Mouse (Mus musculus) hindbrain, postnatal 0 days (tissue): Measurements from ENCODE around the gene Ppil1. TPM values are rescaled to one million over a fixed set of nuclear protein-coding genes. Genes with fewer than 3 reads are reported as not detected.

Experiments used
- ATAC-seq: fragments of 200-750 bp; cut with Nextera tagmentation; 2 replicates; pipeline ENCODE4 v1.8.0; 2017; ENCODE audit warnings: mild to moderate bottlenecking, moderate TSS enrichment, moderate library complexity
- DNase-seq: peaks from one replicate; pipeline ENCODE4 v3.0.0-alpha.2; 2015; ENCODE audit warnings: low spot score
- H3K27ac ChIP-seq: fragments of 300-500 bp; sonication (generic); 2 replicates; pipeline ENCODE4 v1.5.1; 2014; ENCODE audit warnings: mild to moderate bottlenecking
- H3K27me3 ChIP-seq: fragments of 300-500 bp; sonication (generic); 2 replicates; pipeline ENCODE4 v1.6.1; 2014; ENCODE audit warnings: low read length, mixed read lengths; ENCODE audit not compliant: insufficient read depth
- H3K36me3 ChIP-seq: fragments of 300-500 bp; sonication (generic); 2 replicates; pipeline ENCODE4 v1.6.1; 2014; ENCODE audit warnings: low read length, mixed read lengths; ENCODE audit not compliant: insufficient read depth
- H3K4me1 ChIP-seq: fragments of 300-500 bp; sonication (generic); 2 replicates; pipeline ENCODE4 v1.6.1; 2014; ENCODE audit warnings: antibody characterized with exemption, low read length, mixed read lengths; ENCODE audit not compliant: insufficient read depth
- H3K4me2 ChIP-seq: fragments of 300-500 bp; sonication (generic); 2 replicates; pipeline ENCODE4 v1.6.1; 2014; ENCODE audit warnings: low read depth, mild to moderate bottlenecking, low read length, moderate library complexity, mixed read lengths
- H3K4me3 ChIP-seq: fragments of 300-500 bp; sonication (generic); 2 replicates; pipeline ENCODE4 v1.5.1; 2014; ENCODE audit warnings: low read length
- H3K9ac ChIP-seq: fragments of 300-500 bp; sonication (generic); replicated peaks from 2 replicates; pipeline ENCODE4 v1.6.1; 2014; ENCODE audit warnings: mild to moderate bottlenecking, low read length, moderate library complexity, mixed read lengths
- H3K9me3 ChIP-seq: fragments of 300-500 bp; sonication (generic); 2 replicates; pipeline ENCODE4 v1.6.1; 2016; ENCODE audit warnings: low read length, mixed read lengths
- CTCF ChIP-seq: IDR thresholded peaks from 2 replicates; pipeline ENCODE4 v1.5.1; 2016; ENCODE audit warnings: antibody characterized with exemption, control low read depth, low read depth
- WGBS: fragments of 180-500 bp; shearing (Covaris S2); extraction: QIAGEN DNeasy Blood & Tissue Kit; methylation state at CpG from one replicate; pipeline ENCODE4 v1.1.7; 2014; 5-methylcytosine and 5-hydroxymethylcytosine counted together
- polyA plus RNA-seq: library from polyadenylated mRNA; unstranded; fragments of >200 nt; fragmentation: Nextera tagmentation; extraction: Ambion mirVana; gene quantifications from 2 replicates; pipeline ENCODE4 v1.2.1, GENCODE M21; 2015
- total RNA-seq: library from RNA; depleted of rRNA; stranded (reverse); fragments of >200 nt; gene quantifications from 2 replicates; pipeline ENCODE4 v1.2.3, GENCODE M21; 2014

Ppil1 gene
- total and polyA plus RNA-seq, 2 experiments from 2014 or later, result 81.4 to 87.7 TPM

DNA sequence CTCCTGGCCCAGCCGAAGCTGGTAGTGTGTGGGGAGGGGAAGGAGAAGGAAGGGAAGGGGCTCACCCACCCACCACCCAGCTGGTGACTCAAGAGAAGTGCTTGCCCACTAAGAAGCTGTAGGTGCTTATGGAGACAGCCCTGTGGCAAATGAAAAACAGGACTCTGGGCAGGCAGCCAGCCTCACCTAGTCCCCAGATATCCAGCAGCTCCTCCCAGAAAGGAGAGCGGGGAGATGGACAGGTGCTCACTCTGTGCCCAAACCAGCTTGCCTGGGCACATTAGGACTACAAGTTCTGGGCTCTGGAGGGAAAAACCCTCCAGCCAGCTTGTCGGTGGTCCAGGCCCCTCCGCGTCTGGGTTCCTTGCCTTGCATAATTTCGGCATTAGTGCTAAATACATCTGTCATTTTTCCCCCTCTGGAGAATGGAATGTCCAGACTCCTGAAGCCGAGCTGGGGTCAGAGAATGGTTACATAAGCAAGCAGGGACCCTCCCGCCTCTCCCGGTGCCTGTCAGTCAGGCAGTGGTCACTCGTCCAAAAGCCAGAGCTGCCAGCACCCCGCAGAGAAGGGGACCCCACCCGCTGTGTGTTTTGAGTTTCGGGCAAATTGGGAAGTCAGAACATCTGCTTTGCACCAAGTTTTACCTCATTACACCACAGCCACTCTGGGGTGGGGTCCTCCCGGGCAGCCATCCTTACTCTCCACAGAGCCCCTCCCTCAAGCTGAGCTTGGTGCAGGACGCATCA, 41.2 kb upstream of the Ppil1 start:
- ATAC-seq (no peak), DNase-seq (peak; percentile 27)
- no peaks in the 10 kb centered on the region for H3K9me3 ChIP-seq
- H3K9ac ChIP-seq, result no peak overlapping the region
- H3K27ac ChIP-seq, result peak overlapping the region; percentile 32; the same call in 1 of the 2 replicates
- 24% methylated on average over 15 of the region's 15 CpGs for WGBS
- H3K4me1 ChIP-seq, result peaks cover 7% of the 10 kb centered on the region; the same call in 1 of the 2 replicates
- H3K4me3 ChIP-seq, result no peak overlapping the region
- H3K4me2 ChIP-seq, result no peak overlapping the region
- no peaks in the 10 kb centered on the region for H3K27me3 ChIP-seq
- peaks cover 10% of the 10 kb centered on the region; the same call in 1 of the 2 replicates for H3K36me3 ChIP-seq
- no peak for TF ChIP-seq CTCF

DNA sequence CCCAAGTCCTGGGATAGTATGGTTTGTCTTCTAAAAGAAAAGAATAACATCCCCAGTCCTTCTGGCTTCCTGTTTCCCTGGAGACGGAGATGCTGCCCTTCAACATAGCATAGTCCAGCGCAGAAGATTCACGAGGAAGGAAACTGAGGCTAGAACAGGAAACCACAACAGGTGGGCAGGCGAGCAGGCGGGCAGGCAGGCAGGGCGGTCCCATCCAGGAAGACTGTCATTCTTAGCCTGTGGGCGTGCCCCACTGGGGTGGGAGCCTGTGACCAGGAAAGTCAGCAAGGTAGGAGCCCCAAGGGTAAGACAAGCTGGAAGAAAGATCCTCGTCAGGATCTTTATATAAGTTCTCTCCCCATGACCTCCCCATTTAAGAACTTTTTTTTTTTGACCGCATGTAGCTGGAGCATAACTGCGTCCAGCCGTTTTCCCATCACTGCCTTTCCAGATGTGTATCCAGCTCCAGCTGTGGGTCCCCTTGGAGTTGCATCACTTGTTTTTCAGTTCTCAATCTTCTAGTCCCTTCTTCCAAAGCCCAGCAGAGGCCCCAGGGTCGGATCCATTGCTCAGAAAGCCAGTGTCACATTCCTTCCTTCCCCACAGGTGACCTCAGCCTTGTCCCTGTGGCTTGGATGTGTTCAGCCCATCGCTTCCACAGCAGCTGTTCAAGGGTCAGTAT, 40.5 kb upstream of the Ppil1 start:
- H3K9ac ChIP-seq, result no peak overlapping the region
- H3K27me3 ChIP-seq, result no peaks in the 10 kb centered on the region
- ATAC-seq, result no peak
- DNase-seq, result no peak
- H3K9me3 ChIP-seq, result no peaks in the 10 kb centered on the region
- H3K36me3 ChIP-seq, result peaks cover 16% of the 10 kb centered on the region; the same call in 1 of the 2 replicates
- TF ChIP-seq CTCF, result no peak
- H3K27ac ChIP-seq, result peak overlapping the region; percentile 32; the same call in 1 of the 2 replicates
- H3K4me2 ChIP-seq, result no peak overlapping the region
- WGBS, result 71% methylated on average over 13 of the region's 13 CpGs
- H3K4me1 ChIP-seq, result peaks cover 7% of the 10 kb centered on the region; the same call in 1 of the 2 replicates
- no peak overlapping the region for H3K4me3 ChIP-seq

DNA sequence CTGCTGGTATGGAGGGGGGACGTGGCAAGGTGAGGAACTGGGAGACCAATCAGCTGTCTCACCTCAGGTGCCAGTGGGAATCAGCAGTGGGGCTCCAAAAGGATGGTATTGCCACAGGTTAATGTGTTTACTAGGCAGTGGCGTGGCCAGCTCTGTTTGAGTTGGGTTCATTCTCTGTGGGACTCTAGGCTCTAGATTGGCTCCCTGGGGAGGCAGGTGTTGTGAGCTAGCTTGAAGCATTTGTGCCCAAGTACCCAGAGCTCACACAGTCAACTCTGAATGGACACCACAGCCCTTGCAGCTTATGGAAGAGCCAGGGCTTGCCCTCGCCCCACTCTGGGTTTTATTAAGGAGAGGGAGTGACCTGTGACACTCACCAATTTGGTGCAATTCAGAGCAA, 39.9 kb upstream of the Ppil1 start:
- Histone ChIP-seq H3K9ac (no peak overlapping the region), H3K36me3 (peaks cover 21% of the 10 kb centered on the region; the same call in 1 of the 2 replicates), H3K9me3 (no peaks in the 10 kb centered on the region), H3K4me2 (no peak overlapping the region), H3K4me1 (peaks cover 7% of the 10 kb centered on the region; the same call in 1 of the 2 replicates), H3K27me3 (no peaks in the 10 kb centered on the region), H3K27ac (no peak overlapping the region), H3K4me3 (no peak overlapping the region)
- WGBS, result 84% methylated on average over 3 of the region's 3 CpGs
- ATAC-seq, result no peak
- no peak for DNase-seq
- no peak for TF ChIP-seq CTCF

DNA sequence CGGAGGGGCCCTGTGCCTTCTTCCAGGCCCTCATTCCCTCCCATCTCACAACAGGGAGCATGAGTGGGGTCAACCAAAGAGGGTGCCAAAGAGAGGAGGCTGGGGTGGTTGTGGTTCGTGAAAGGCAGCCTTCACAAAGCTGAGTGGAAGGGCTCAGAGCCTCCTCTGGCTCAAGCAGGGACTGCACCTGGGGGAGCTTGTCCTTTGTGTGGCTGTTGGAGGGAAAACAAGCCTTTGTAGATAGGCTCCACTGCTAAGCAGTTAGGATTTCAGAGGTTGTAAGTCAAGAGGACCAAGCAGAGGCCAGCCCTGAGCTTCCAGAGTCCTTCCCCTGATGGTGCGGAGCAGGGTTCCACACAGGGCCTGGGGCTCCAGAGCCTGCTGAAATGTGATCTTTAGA, 39.1 kb upstream of the Ppil1 start:
- H3K4me1 ChIP-seq, result peaks cover 7% of the 10 kb centered on the region; the same call in 1 of the 2 replicates
- DNase-seq, result no peak
- no peak overlapping the region for H3K27ac ChIP-seq
- no peaks in the 10 kb centered on the region for H3K27me3 ChIP-seq
- H3K9ac ChIP-seq, result no peak overlapping the region
- H3K4me2 ChIP-seq, result no peak overlapping the region
- ATAC-seq, result peak; percentile 46; the same call in 1 of the 2 replicates
- TF ChIP-seq CTCF, result peak; percentile 60
- H3K36me3 ChIP-seq, result peaks cover 23% of the 10 kb centered on the region; the same call in 1 of the 2 replicates
- WGBS, result 48% methylated on average over 3 of the region's 3 CpGs
- H3K9me3 ChIP-seq, result no peaks in the 10 kb centered on the region
- no peak overlapping the region for H3K4me3 ChIP-seq

DNA sequence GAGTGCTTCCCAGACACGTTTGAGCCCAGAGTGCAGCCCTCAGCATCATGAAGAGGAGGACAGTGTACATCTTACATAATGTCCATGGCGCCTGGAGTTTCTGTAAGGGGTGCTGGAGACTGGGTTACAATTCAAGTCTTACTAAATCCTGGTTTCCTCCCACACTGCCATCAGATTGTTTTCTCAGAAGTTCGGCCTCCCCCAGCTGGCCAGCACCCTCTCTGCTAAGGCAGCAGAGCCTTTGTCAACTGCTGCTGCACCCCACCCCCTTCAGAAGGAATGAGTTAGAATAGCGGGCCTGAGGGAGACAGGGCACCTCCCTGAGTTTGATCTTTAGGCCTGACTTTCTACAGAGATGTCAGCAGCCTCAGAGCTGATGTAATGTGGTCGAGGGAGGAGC, 38.2 kb upstream of the Ppil1 start:
- 76% methylated on average over 5 of the region's 5 CpGs for WGBS
- Histone ChIP-seq H3K4me2 (no peak overlapping the region), H3K4me1 (peaks cover 7% of the 10 kb centered on the region; the same call in 1 of the 2 replicates), H3K9ac (no peak overlapping the region), H3K27ac (no peak overlapping the region), H3K9me3 (no peaks in the 10 kb centered on the region), H3K36me3 (peaks cover 26% of the 10 kb centered on the region; the same call in 1 of the 2 replicates), H3K4me3 (no peak overlapping the region), H3K27me3 (no peaks in the 10 kb centered on the region)
- no peak for DNase-seq
- no peak for ATAC-seq
- no peak for TF ChIP-seq CTCF

DNA sequence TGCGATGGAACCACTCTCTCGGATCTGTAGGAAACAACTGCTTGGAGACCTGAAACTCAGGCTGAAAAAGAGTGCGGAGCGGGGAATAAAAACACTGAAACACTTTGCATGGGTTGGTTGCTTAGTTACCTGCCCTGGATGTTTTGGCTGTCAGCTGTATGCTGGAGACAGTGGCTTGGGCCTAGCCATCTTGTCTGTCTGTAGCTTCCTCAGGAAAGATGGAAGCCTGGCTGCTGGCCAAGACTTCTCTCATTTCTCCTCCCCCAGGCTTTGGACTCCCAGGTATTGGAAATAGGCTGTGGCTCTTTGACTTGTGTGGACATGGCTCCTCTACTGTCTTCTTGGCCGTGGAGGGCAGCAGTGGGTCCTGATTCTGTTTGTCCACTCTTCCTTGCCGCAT, 37.4 kb upstream of the Ppil1 start:
- TF ChIP-seq CTCF, result no peak
- H3K27me3 ChIP-seq, result no peaks in the 10 kb centered on the region
- peaks cover 7% of the 10 kb centered on the region; the same call in 1 of the 2 replicates for H3K4me1 ChIP-seq
- H3K27ac ChIP-seq, result no peak overlapping the region
- WGBS, result 92% methylated on average over 6 of the region's 6 CpGs
- ATAC-seq, result no peak
- no peak overlapping the region for H3K4me2 ChIP-seq
- no peaks in the 10 kb centered on the region for H3K9me3 ChIP-seq
- H3K9ac ChIP-seq, result no peak overlapping the region
- DNase-seq, result no peak
- H3K4me3 ChIP-seq, result no peak overlapping the region
- peaks cover 26% of the 10 kb centered on the region; the same call in 1 of the 2 replicates for H3K36me3 ChIP-seq
